Mouse (Mus musculus): ENCODE measurements around the gene Psmb1. TPM values are rescaled to one million over a fixed set of nuclear protein-coding genes. Genes with fewer than 3 reads are reported as not detected.
"Not testable (repeated sequence)": the region's sequence is repeated elsewhere in the genome, so short reads cannot be mapped to it uniquely, and the experiment has no call there.

Gene Psmb1
- total RNA-seq, 2 experiments from 2014 or later = 172 to 189 TPM

GRCm38 (mm10) chr17:15461921-15462495 lies 37.5 kb downstream of the Psmb1 start:
- DNase-seq = peak; percentile 16 to 21

DNA sequence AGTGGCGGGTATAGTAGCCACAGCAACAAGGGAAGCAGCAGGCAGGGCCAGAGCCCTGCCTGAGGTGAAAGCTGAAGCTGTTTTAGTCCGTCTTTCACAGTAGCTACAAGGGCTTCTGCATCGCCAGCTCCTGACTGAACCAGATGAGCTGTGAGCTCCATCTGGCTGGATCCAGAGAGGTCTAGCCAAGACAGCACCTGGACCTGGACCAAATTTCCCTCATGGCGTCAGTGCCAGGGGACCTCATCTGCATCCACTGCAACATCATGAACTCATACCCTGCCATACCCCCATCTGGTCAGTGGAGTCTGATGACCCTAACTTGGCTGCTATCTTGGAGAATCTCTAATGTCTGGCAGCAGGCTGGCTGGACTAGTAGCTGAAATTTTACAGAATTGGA lies 39.8 kb downstream of the Psmb1 start:
- DNase-seq = no peak

DNA sequence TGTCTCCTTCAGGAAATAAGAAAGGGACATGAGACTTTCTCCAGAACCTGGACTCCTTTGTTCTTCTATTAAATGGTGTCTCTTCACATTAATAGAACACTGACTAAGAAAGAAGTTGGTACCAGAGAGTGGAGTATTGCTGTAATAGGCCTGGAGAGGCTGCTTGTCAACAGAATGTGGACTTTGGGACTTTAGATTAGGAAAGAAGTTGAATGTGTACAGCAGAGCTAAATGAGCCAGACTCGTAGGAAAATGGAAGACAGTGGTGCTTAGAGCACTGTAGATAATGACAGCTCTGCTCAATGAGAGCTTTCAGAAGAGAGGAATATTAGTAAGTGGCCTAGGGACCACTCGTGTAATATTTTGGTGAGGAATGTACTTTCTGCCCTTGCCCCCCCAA lies 43.0 kb downstream of the Psmb1 start:
- no peak for DNase-seq

GRCm38 (mm10) chr17:15455203-15455602 lies 44.3 kb downstream of the Psmb1 start:
- no peak for DNase-seq

- DNase-seq = peak; percentile 48 to 69
Measured at GRCm38 (mm10) chr17:15449606-15450005, 49.9 kb downstream of the Psmb1 start.

- DNase-seq = not testable (repeated sequence)
Measured at GRCm38 (mm10) chr17:15449144-15449543, 50.4 kb downstream of the Psmb1 start.

DNA sequence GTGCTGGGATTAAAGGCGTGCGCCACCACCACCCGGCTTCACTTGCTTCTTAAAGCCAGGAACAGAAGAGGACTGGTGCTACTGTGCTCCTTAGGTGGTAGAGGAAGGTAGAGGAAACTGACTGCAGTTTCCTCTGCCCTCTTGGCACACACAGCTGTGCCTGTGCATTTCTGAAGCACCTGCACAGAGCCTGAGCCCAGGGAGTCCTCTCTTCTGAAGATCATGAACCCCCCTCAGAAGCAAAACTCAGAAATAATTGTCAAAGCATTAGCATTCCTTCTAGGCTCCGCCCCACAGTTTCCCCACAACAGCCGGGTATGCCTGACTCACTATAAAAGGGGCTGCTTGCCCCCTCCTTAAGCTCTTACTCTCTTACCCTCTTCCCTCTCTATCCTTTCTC lies 51.7 kb downstream of the Psmb1 start:
- no peak for DNase-seq

DNA sequence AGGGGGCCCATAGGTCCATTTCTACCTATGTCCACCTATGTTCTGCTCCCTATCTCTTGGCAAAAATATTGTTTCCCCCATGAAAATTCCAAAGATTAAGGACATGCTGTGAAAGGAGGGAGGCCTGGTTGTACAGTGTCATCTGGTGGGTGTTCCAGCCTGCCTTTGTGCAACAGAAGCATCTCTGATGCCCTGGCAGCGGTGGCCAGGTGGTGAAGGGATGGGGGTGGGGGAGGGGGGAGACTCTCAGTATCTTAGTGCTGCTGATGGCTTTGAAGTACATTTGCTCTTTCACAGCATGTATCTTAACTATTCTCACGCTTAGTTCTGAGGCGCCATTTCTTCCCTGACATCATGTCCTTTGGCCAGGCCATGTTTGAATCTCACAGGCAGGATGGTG lies 54.1 kb downstream of the Psmb1 start:
- no peak for DNase-seq

- DNase-seq = no peak
Measured at GRCm38 (mm10) chr17:15440463-15441121, 59.0 kb downstream of the Psmb1 start.

GRCm38 (mm10) chr17:15440067-15440462 lies 59.5 kb downstream of the Psmb1 start:
- no peak for DNase-seq

GRCm38 (mm10) chr17:15434748-15435147 lies 64.8 kb downstream of the Psmb1 start:
- DNase-seq = no peak

GRCm38 (mm10) chr17:15432036-15432435 lies 67.5 kb downstream of the Psmb1 start:
- no peak for DNase-seq

DNA sequence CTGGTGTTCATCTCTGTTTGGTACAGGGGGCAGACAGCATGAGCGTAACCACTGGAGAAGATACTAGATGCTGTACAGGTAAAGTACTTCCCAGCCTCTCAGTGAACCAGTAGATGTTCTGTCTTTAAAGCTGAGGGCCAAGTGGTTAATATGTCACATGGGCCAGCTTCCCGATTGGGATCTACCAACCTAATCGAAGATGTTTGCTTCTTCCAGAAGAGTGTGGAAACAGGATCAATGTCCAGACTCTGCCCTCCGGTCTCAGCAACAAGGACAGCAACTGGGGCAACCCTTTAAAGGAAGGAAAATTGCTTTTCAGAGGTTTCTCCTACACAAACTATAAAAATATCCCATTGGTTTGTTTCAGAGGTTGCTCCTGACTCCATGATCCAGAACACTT lies 68.0 kb downstream of the Psmb1 start:
- DNase-seq = no peak

GRCm38 (mm10) chr17:15431021-15431514 lies 68.5 kb downstream of the Psmb1 start:
- DNase-seq = no peak

GRCm38 (mm10) chr17:15429937-15430336 lies 69.6 kb downstream of the Psmb1 start:
- peak; percentile 42 to 54 for DNase-seq

GRCm38 (mm10) chr17:15429451-15429850 lies 70.1 kb downstream of the Psmb1 start:
- DNase-seq = no peak

GRCm38 (mm10) chr17:15425931-15426330 lies 73.6 kb downstream of the Psmb1 start:
- no peak for DNase-seq

Other genes starting within 250 kb of the Psmb1 start
- gene Dll1, start 122.9 kb downstream of the Psmb1 start, total RNA-seq (2021) = 1 to 10 TPM; 3.6 to 5.2 TPM
- 10 to 100 TPM; 20.7 to 20.8 TPM for gene Fam120b, start 103.5 kb downstream of the Psmb1 start, total RNA-seq (2021)
- gene Tbp, start 137 bp upstream of the Psmb1 start, total RNA-seq (2021) = 10 to 100 TPM; 24.5 to 27.7 TPM
- 10 to 100 TPM; 33.2 to 34.6 TPM for gene Pdcd2, start 27.6 kb upstream of the Psmb1 start, total RNA-seq (2021)
- 1 to 10 TPM; 4.1 to 4.6 TPM for gene Prdm9, start 64.6 kb upstream of the Psmb1 start, total RNA-seq (2021)
- 10 to 100 TPM; 35.1 to 47.7 TPM for gene Chd1, start 205.2 kb upstream of the Psmb1 start, total RNA-seq (2021)